Mouse (Mus musculus): ENCODE results near the gene Ttc3. TPM values are rescaled to one million over a fixed set of nuclear protein-coding genes. Genes with fewer than 3 reads are reported as not detected.
A peak's percentile ranks its signal among the peaks of the same experiment; 100 is the strongest.

Gene Ttc3
- polyA plus RNA-seq, 1 experiment from 2014 or later: 60.3 TPM

DNA sequence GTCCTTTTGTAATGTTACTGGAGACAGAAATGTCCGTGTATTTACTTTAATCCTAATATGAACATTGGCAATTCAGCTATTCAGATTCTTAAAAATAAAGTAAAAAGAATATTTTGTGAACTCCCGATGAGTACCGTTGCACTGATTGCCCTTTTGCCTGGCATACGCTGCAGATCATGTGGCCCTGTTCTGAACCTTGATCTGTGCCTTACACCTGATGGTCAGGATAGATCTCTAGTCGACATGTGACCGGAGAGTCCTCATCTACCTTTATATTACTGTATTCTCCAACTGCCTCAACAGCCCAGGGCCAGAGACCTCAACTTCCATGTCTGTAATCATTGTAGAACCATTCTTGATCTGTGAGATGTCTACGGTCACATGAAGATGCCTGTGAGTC lies 17.3 kb downstream of the Ttc3 start:
- TF ChIP-seq EP300 (optimal IDR thresholded peaks at IDR 0.05) (no peak), CTCF (IDR thresholded peaks at IDR 0.05; ENCODE audit: low read depth) (no peak)
- H3K4me3 ChIP-seq (ENCODE audit: low read depth, low read length): no peak overlapping the region
- ATAC-seq (ENCODE audit: low FRiP score, low TSS enrichment): no peak

DNA sequence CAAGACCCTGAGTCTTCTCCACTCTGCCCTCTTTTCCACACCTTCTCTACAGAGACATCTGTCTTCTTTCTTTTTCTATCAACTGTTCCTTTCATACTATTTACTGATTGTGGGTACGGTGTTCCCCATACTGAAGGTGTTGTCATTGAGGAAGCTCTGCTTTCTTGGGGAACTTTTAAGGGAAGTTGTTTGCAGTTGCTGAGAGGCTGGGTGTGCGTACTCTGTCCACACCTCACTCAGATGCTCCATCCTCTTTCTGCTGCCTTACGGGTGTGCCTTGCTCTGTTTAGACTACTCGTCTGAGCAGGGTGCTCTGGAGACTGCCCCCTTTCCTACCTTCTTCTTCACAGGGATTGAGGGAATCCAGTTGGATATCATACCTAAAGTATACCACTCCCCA lies 21.9 kb downstream of the Ttc3 start:
- Histone ChIP-seq H3K9ac (ENCODE audit: low read length) (no peak overlapping the region), H3K27ac (replicated peaks) (no peak overlapping the region), H3K4me3 (ENCODE audit: low read depth, low read length) (no peak overlapping the region), H3K4me1 (replicated peaks; ENCODE audit: control insufficient read depth, insufficient read depth) (no peaks in the 10 kb centered on the region), H3K36me3 (ENCODE audit: control insufficient read depth, insufficient read depth, low read length) (0 out of 2 replicates have a peak, but pooled peaks cover 2% of the 10 kb centered on the region), H3K27me3 (ENCODE audit: control insufficient read depth, insufficient read depth, low read length) (no peaks in the 10 kb centered on the region), H3K9me3 (ENCODE audit: control insufficient read depth, low read length) (no peaks in the 10 kb centered on the region), H3K4me2 (replicated peaks; ENCODE audit: low read depth) (no peak overlapping the region)
- ATAC-seq (ENCODE audit: low FRiP score, low TSS enrichment) (no peak), DNase-seq (ENCODE audit: low spot score) (no peak)
- WGBS: 60% methylated on average over 4 of the region's 4 CpGs
- TF ChIP-seq CTCF (IDR thresholded peaks at IDR 0.05; ENCODE audit: low read depth) (no peak), EP300 (optimal IDR thresholded peaks at IDR 0.05) (no peak)

More for the DNA sequence above, 17.3 kb downstream of the Ttc3 start:
- 89% methylated on average over 7 of the region's 7 CpGs for WGBS
- Histone ChIP-seq H3K36me3 (ENCODE audit: control insufficient read depth, insufficient read depth, low read length) (no peaks in the 10 kb centered on the region), H3K4me2 (replicated peaks; ENCODE audit: low read depth) (no peak overlapping the region), H3K4me1 (replicated peaks; ENCODE audit: control insufficient read depth, insufficient read depth) (no peaks in the 10 kb centered on the region), H3K9me3 (ENCODE audit: control insufficient read depth, low read length) (no peaks in the 10 kb centered on the region), H3K27me3 (ENCODE audit: control insufficient read depth, insufficient read depth, low read length) (no peaks in the 10 kb centered on the region), H3K9ac (ENCODE audit: low read length) (no peak overlapping the region), H3K27ac (replicated peaks) (no peak overlapping the region)
- DNase-seq (ENCODE audit: low spot score): no peak

DNA sequence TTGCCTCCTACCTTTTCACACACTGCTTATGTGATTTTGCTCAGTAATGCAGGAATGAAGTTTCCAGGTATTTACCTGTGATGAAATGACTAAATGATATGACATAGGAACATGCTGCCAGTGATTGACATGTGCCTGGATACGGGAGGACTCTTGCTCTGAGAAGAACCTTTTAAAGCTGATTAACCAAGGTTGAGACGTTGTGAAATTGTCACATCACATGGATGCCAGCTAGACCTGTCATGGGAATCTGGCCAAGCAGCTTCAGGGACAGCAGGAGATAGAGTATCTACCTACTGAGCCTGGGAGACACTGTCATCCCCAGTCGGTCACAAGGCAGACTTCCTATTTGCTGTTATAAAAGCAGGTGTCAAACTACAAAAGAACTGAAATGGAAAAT lies 24.6 kb downstream of the Ttc3 start:
- WGBS: 69% methylated on average over 3 of the region's 3 CpGs
- no peak overlapping the region for H3K4me3 ChIP-seq (ENCODE audit: low read depth, low read length)
- 0 out of 2 replicates have a peak, but pooled peaks cover 2% of the 10 kb centered on the region for H3K36me3 ChIP-seq (ENCODE audit: control insufficient read depth, insufficient read depth, low read length)
- H3K4me1 ChIP-seq (replicated peaks; ENCODE audit: control insufficient read depth, insufficient read depth): no peaks in the 10 kb centered on the region
- no peak overlapping the region for H3K27ac ChIP-seq (replicated peaks)
- H3K9ac ChIP-seq (ENCODE audit: low read length): no peak overlapping the region
- H3K4me2 ChIP-seq (replicated peaks; ENCODE audit: low read depth): no peak overlapping the region
- no peaks in the 10 kb centered on the region for H3K9me3 ChIP-seq (ENCODE audit: control insufficient read depth, low read length)
- DNase-seq (ENCODE audit: low spot score) (no peak), ATAC-seq (ENCODE audit: low FRiP score, low TSS enrichment) (no peak)
- TF ChIP-seq CTCF (IDR thresholded peaks at IDR 0.05; ENCODE audit: low read depth) (no peak), EP300 (optimal IDR thresholded peaks at IDR 0.05) (no peak)
- no peaks in the 10 kb centered on the region for H3K27me3 ChIP-seq (ENCODE audit: control insufficient read depth, insufficient read depth, low read length)

DNA sequence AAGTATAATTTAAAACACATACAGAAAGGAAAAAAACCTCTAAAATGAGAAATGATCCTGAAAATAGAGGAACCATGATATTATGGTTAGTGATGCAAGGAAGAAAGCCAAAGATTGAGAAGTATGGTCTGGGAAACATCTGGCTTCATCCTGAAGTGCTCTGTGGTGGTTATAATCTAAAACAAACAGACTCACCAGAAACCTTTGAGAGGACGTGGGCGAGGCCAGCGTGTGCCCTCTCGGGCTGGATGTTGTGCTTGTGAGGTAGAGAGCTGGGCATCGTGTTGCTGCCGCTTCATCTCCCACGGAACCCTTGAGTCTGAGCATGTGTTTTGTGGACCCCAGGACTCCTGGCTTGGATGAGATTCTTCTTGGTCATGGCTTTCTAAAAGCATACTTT lies 26.2 kb downstream of the Ttc3 start:
- Histone ChIP-seq H3K27me3 (ENCODE audit: control insufficient read depth, insufficient read depth, low read length) (no peaks in the 10 kb centered on the region), H3K9me3 (ENCODE audit: control insufficient read depth, low read length) (no peaks in the 10 kb centered on the region), H3K4me3 (ENCODE audit: low read depth, low read length) (no peak overlapping the region), H3K4me2 (replicated peaks; ENCODE audit: low read depth) (no peak overlapping the region), H3K9ac (ENCODE audit: low read length) (no peak overlapping the region), H3K36me3 (ENCODE audit: control insufficient read depth, insufficient read depth, low read length) (0 out of 2 replicates have a peak, but pooled peaks cover 2% of the 10 kb centered on the region), H3K27ac (replicated peaks) (no peak overlapping the region), H3K4me1 (replicated peaks; ENCODE audit: control insufficient read depth, insufficient read depth) (no peaks in the 10 kb centered on the region)
- no peak for TF ChIP-seq CTCF (IDR thresholded peaks at IDR 0.05; ENCODE audit: low read depth)
- TF ChIP-seq EP300 (optimal IDR thresholded peaks at IDR 0.05): no peak
- DNase-seq (ENCODE audit: low spot score) (no peak), ATAC-seq (ENCODE audit: low FRiP score, low TSS enrichment) (no peak)
- WGBS: 65% methylated on average over 7 of the region's 7 CpGs

DNA sequence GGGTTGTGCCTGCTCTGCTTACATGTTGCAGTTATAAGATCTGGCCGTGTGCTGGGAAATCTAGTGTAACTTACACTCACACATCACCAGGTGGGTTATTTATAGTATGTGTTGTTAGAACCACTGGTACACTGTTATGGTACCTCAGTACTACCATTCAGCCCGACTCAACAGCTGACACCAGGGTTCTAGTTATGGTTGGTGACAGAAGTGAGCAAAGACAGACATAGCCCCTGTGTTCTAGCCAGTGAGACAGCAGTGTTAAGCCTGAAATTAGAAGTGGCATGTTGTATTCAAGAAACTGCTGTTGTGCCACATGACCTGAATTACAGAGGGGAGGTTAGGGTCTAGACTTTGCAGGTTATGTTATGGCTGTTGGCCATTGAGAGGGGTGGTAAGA lies 28.7 kb downstream of the Ttc3 start:
- no peak for TF ChIP-seq CTCF (IDR thresholded peaks at IDR 0.05; ENCODE audit: low read depth)
- no peak for TF ChIP-seq EP300 (optimal IDR thresholded peaks at IDR 0.05)
- ATAC-seq (ENCODE audit: low FRiP score, low TSS enrichment): no peak
- WGBS: 84% methylated on average over 2 of the region's 2 CpGs
- H3K27me3 ChIP-seq (ENCODE audit: control insufficient read depth, insufficient read depth, low read length): no peaks in the 10 kb centered on the region
- no peak for DNase-seq (ENCODE audit: low spot score)
- no peak overlapping the region for H3K9ac ChIP-seq (ENCODE audit: low read length)
- H3K36me3 ChIP-seq (ENCODE audit: control insufficient read depth, insufficient read depth, low read length): 0 out of 2 replicates have a peak, but pooled peaks cover 2% of the 10 kb centered on the region
- no peak overlapping the region for H3K27ac ChIP-seq (replicated peaks)
- no peaks in the 10 kb centered on the region for H3K4me1 ChIP-seq (replicated peaks; ENCODE audit: control insufficient read depth, insufficient read depth)
- H3K4me2 ChIP-seq (replicated peaks; ENCODE audit: low read depth): no peak overlapping the region
- no peak overlapping the region for H3K4me3 ChIP-seq (ENCODE audit: low read depth, low read length)
- no peaks in the 10 kb centered on the region for H3K9me3 ChIP-seq (ENCODE audit: control insufficient read depth, low read length)

DNA sequence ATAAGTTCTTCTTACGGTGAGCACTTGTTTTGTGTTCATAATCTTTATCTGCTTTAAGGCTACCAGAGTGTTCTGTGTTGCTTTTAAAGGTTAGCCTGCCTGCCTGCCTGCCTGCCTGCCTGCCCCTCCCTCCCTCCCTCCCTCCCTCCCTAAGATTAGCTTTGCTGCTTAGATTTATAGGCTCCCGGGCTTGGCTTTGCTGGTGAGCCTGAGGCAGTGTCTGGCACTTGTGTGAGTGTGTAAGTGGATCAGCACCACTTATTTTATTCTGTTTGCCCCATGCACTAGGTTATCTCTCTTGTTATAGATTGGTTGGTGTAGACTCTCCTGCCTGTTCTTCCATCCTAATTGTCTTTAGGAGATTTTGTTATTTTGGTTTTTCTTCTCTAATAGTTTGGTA lies 31.2 kb downstream of the Ttc3 start:
- WGBS: 26% methylated on average over 2 of the region's 2 CpGs
- no peak overlapping the region for H3K9ac ChIP-seq (ENCODE audit: low read length)
- TF ChIP-seq CTCF (IDR thresholded peaks at IDR 0.05; ENCODE audit: low read depth) (no peak), EP300 (optimal IDR thresholded peaks at IDR 0.05) (no peak)
- no peak overlapping the region for H3K27ac ChIP-seq (replicated peaks)
- H3K36me3 ChIP-seq (ENCODE audit: control insufficient read depth, insufficient read depth, low read length): no peaks in the 10 kb centered on the region
- ATAC-seq (ENCODE audit: low FRiP score, low TSS enrichment): no peak
- no peak overlapping the region for H3K4me3 ChIP-seq (ENCODE audit: low read depth, low read length)
- H3K9me3 ChIP-seq (ENCODE audit: control insufficient read depth, low read length): no peaks in the 10 kb centered on the region
- no peaks in the 10 kb centered on the region for H3K27me3 ChIP-seq (ENCODE audit: control insufficient read depth, insufficient read depth, low read length)
- no peak overlapping the region for H3K4me2 ChIP-seq (replicated peaks; ENCODE audit: low read depth)
- no peaks in the 10 kb centered on the region for H3K4me1 ChIP-seq (replicated peaks; ENCODE audit: control insufficient read depth, insufficient read depth)
- peak; percentile 24 for DNase-seq (ENCODE audit: low spot score)
